Mouse (Mus musculus): ENCODE results near the gene Tm6sf1. TPM values are rescaled to one million over a fixed set of nuclear protein-coding genes. Genes with fewer than 3 reads are reported as not detected.

Tm6sf1 gene
- polyA plus RNA-seq, 1 experiment: 39.2 TPM

- DNase-seq: peak; percentile 66 to 68
- Histone ChIP-seq H3K27me3 (ENCODE audit: control insufficient read depth, insufficient read depth, low read length) (no peaks in the 10 kb centered on the region; the same call in 1 of the 2 replicates), H3K4me3 (replicated peaks; ENCODE audit: insufficient read depth, low read depth, low read length) (peak overlapping the region; percentile 63), H3K27ac (ENCODE audit: insufficient read depth, low read length) (peak overlapping the region; percentile 76), H3K4me1 (ENCODE audit: control insufficient read depth, insufficient read depth, low read length) (no peaks in the 10 kb centered on the region; the same call in 1 of the 2 replicates)
- TF ChIP-seq CTCF (IDR thresholded peaks at IDR 0.05; ENCODE audit: borderline replicate concordance, insufficient read depth, low read depth, low read length) (no peak), POLR2A (IDR thresholded peaks at IDR 0.05; ENCODE audit: borderline replicate concordance, insufficient read depth, low read length) (no peak)
- under 1% methylated on average over 80 of the region's 103 CpGs for WGBS
Observed at GRCm38 (mm10) chr7:81933601-81934266, 74.9 kb downstream of the Tm6sf1 start.

Other genes with a start within 250 kb of the Tm6sf1 start
- gene Homer2, start 151.5 kb upstream of the Tm6sf1 start, polyA plus RNA-seq (2012; rRNA removed): 10.0 and 10.2 TPM in 2 replicates
- 71.0 and 77.7 TPM in 2 replicates for gene Ramac, start 96.1 kb upstream of the Tm6sf1 start, polyA plus RNA-seq (2012; rRNA removed)
- gene 3110040N11Rik, start 69.5 kb upstream of the Tm6sf1 start, polyA plus RNA-seq (2012; rRNA removed): 26.5 and 27.0 TPM in 2 replicates
- 67.5 and 72.5 TPM in 2 replicates for gene Btbd1, start 29.6 kb upstream of the Tm6sf1 start, polyA plus RNA-seq (2012; rRNA removed)
- not detected in 2 replicates for gene Gm10160, start 3.2 kb upstream of the Tm6sf1 start, polyA plus RNA-seq (2012; rRNA removed)
- 22.4 and 23.7 TPM in 2 replicates for gene Hdgfl3, start 75.5 kb downstream of the Tm6sf1 start, polyA plus RNA-seq (2012; rRNA removed)
- gene Bnc1, start 133.3 kb downstream of the Tm6sf1 start, polyA plus RNA-seq (2012; rRNA removed): not detected in 2 replicates